Mouse (Mus musculus) G1E (cell line): Measurements from ENCODE around the gene Cc2d1a.

Source experiments
- CTCF ChIP-seq: IDR thresholded peaks from 2 replicates; pipeline ENCODE4 v1.5.1; 2012; ENCODE audit warnings: low read depth, low read length, inconsistent platforms, mixed read lengths
- GATA1 ChIP-seq: IDR thresholded peaks from 2 replicates; pipeline ENCODE4 v1.6.1; 2012; ENCODE audit warnings: borderline replicate concordance, low read length, inconsistent platforms, mixed read lengths
- POLR2AphosphoS5 ChIP-seq: IDR thresholded peaks from 2 replicates; pipeline ENCODE4 v1.6.1; 2012; ENCODE audit warnings: low read depth, low read length, inconsistent platforms; ENCODE audit not compliant: insufficient replicate concordance
- TAL1 ChIP-seq: conservative IDR thresholded peaks from 2 replicates; pipeline ENCODE4 v1.6.1; 2012; ENCODE audit warnings: low read depth, low read length, inconsistent platforms, mixed read lengths

DNA sequence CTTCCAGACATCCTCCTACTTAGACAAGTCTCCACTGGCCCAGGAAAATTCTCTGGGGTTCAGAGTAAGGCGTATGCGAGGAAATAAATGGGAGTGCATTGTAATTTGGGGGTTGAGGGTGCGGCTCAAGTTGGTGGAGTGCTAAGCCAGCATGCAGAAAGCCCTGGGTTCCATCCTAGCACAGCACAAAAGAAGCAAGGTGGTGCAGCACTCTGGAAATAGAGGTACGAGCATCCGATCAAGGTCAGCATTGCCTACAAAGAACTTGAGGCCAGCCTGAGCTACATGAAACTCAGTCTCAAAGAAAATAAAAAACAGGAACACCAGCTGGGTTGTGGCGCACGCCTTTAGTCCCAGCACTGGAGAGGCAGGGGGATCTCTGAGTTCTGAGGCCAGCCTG is 37.4 kb upstream of the Cc2d1a start, which contains the start of gene Nanos3:
- TF ChIP-seq CTCF, result no peak
- no peak for TF ChIP-seq POLR2AphosphoS5
- no peak for TF ChIP-seq GATA1
- no peak for TF ChIP-seq TAL1
